Mouse (Mus musculus): ENCODE data around the gene Nme7. TPM values are rescaled to one million over a fixed set of nuclear protein-coding genes. Genes with fewer than 3 reads are reported as not detected.

Nme7 gene
- polyA plus RNA-seq, 1 experiment = 10.7 TPM

DNA sequence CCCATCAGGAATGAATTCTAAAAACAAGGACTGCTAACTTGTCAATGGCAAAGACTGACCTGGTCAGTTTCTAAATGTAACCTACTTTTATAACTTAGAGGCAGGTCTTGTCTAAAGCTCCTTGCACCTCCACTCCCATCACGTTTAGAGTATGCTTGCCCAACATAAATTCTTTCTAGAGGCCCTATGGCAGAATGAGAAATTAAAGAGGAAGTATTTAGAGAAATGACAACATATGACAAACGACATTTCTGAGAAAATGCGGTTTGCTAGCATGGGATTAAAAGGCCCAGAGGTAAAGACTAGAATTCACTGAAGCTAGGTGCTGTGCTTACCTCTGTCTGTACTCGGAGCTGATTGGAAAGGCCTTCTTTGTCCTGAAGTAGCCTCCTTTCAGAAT lies 2.0 kb upstream of the Nme7 start:
- H3K36me3 ChIP-seq (ENCODE audit: control insufficient read depth, insufficient read depth) = peaks cover 37% of the 10 kb centered on the region
- H3ac ChIP-seq (ENCODE audit: control insufficient read depth, insufficient read length) = no peak overlapping the region
- TF ChIP-seq REST (IDR thresholded peaks at IDR 0.05; ENCODE audit: insufficient read depth, insufficient read length) (no peak), POLR2A (IDR thresholded peaks at IDR 0.05; ENCODE audit: insufficient read length, low read depth) (no peak), E2F4 (IDR thresholded peaks at IDR 0.05; ENCODE audit: insufficient read depth) (no peak), CEBPB (IDR thresholded peaks at IDR 0.05; ENCODE audit: insufficient read depth, poor library complexity, severe bottlenecking) (no peak), USF1 (IDR thresholded peaks at IDR 0.05; ENCODE audit: low read depth) (no peak), TCF12 (IDR thresholded peaks at IDR 0.05; ENCODE audit: insufficient read depth, poor library complexity, severe bottlenecking) (no peak), MYOD1 (IDR thresholded peaks at IDR 0.05; ENCODE audit: control insufficient read depth in 1 of 3, insufficient read length in 2 of 3, low read depth in 2 of 3) (no peak), SRF (IDR thresholded peaks at IDR 0.05; ENCODE audit: control insufficient read depth, insufficient read length, low read depth) (no peak), MAX (IDR thresholded peaks at IDR 0.05; ENCODE audit: low read depth) (no peak), POLR2AphosphoS2 (IDR thresholded peaks at IDR 0.05; ENCODE audit: insufficient read length, low read depth) (no peak), MYOG (IDR thresholded peaks at IDR 0.05; ENCODE audit: control insufficient read depth in 1 of 3, insufficient read depth in 1 of 3, insufficient read length in 2 of 3, low read depth in 2 of 3) (no peak), TCF3 (IDR thresholded peaks at IDR 0.05; ENCODE audit: insufficient read length, low read depth) (no peak)
- H3K27me3 ChIP-seq (ENCODE audit: control insufficient read depth, insufficient read depth, insufficient read length) = no peaks in the 10 kb centered on the region
- no peak overlapping the region for H3K4me3 ChIP-seq
- no peak overlapping the region for H3K4me2 ChIP-seq (ENCODE audit: low read depth)
- H3K79me2 ChIP-seq (ENCODE audit: control insufficient read depth, insufficient read depth) = peaks cover 19% of the 10 kb centered on the region

DNA sequence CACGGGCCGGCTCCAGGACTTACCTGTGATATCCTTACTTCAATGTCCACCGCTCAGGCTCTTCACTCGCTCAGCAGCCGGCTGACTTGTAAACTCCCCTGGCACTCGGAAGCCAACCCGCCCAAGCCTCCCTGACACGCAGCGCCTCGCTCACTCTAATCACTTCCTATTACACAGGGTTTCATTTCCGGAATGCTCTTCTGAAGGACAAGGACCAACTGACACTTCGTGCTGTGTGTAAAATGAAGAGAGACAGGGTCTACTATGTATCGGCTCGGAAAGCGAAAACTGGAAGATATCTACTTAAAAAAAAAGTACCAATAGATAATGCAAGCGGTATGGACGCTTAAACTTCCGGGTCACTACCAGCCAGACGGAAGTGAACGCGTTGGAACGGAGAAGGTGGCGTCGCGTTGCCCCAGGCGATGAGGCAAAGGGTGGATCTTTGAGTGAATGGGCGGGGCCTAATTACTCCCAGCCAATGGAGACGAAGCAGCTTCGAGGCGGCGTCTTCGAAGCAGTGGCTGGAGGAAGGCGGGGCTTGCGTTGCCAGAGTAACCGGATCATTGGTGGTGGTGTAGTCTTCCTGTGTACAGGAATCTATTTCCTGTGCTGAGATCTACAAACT lies 3.3 kb downstream of the Nme7 start, which contains the start of gene Blzf1:
Gene Blzf1, minus strand, starts transcription at position 366 of the 628 bp plus-strand sequence.
- TF ChIP-seq POLR2A (IDR thresholded peaks at IDR 0.05; ENCODE audit: insufficient read length, low read depth) (peak; percentile 73), MYOD1 (IDR thresholded peaks at IDR 0.05; ENCODE audit: control insufficient read depth in 1 of 3, insufficient read length in 2 of 3, low read depth in 2 of 3) (no peak), SRF (IDR thresholded peaks at IDR 0.05; ENCODE audit: control insufficient read depth, insufficient read length, low read depth) (no peak), TCF12 (IDR thresholded peaks at IDR 0.05; ENCODE audit: insufficient read depth, poor library complexity, severe bottlenecking) (no peak), POLR2AphosphoS2 (IDR thresholded peaks at IDR 0.05; ENCODE audit: insufficient read length, low read depth) (peak; percentile 66), CEBPB (IDR thresholded peaks at IDR 0.05; ENCODE audit: insufficient read depth, poor library complexity, severe bottlenecking) (0 out of 2 replicates have a peak, but pooled peaks have one; percentile 27), MYOG (IDR thresholded peaks at IDR 0.05; ENCODE audit: control insufficient read depth in 1 of 3, insufficient read depth in 1 of 3, insufficient read length in 2 of 3, low read depth in 2 of 3) (no peak), MAX (IDR thresholded peaks at IDR 0.05; ENCODE audit: low read depth) (no peak), REST (IDR thresholded peaks at IDR 0.05; ENCODE audit: insufficient read depth, insufficient read length) (no peak), USF1 (IDR thresholded peaks at IDR 0.05; ENCODE audit: low read depth) (no peak), E2F4 (IDR thresholded peaks at IDR 0.05; ENCODE audit: insufficient read depth) (peak; percentile 81), TCF3 (IDR thresholded peaks at IDR 0.05; ENCODE audit: insufficient read length, low read depth) (no peak)
- Histone ChIP-seq H3K79me2 (ENCODE audit: control insufficient read depth, insufficient read depth) (peaks cover 19% of the 10 kb centered on the region), H3ac (ENCODE audit: control insufficient read depth, insufficient read length) (peak within 1 kb of the TSS; percentile 39), H3K36me3 (ENCODE audit: control insufficient read depth, insufficient read depth) (peaks cover 3% of the 10 kb centered on the region), H3K4me3 (peak within 1 kb of the TSS; percentile 88), H3K27me3 (ENCODE audit: control insufficient read depth, insufficient read depth, insufficient read length) (no peaks in the 10 kb centered on the region), H3K4me2 (ENCODE audit: low read depth) (peak within 1 kb of the TSS; percentile 75)

DNA sequence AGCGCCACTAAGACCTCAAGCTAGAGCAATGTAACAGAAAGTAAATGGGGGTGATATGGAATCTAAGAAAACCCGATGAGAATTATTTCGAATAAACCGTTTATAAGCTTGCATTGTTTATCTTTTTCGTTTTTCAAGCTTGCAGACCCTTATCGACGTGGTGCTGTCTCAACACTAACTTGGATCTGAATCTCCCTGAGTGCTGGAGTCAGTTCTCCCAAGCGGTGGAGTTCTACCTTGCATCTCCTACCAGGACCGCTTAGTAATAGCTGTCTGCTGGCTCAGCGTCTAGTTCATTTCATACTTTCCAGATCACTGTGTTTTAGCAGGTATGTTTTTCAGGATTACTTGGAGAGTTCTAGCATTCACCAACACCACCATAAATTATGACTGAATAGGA lies 4.0 kb downstream of the Nme7 start:
- no peaks in the 10 kb centered on the region for H3K27me3 ChIP-seq (ENCODE audit: control insufficient read depth, insufficient read depth, insufficient read length)
- H3K36me3 ChIP-seq (ENCODE audit: control insufficient read depth, insufficient read depth) = no peaks in the 10 kb centered on the region
- no peak overlapping the region for H3ac ChIP-seq (ENCODE audit: control insufficient read depth, insufficient read length)
- peak overlapping the region; percentile 75 for H3K4me2 ChIP-seq (ENCODE audit: low read depth)
- peak overlapping the region; percentile 88 for H3K4me3 ChIP-seq
- TF ChIP-seq POLR2AphosphoS2 (IDR thresholded peaks at IDR 0.05; ENCODE audit: insufficient read length, low read depth) (no peak), MAX (IDR thresholded peaks at IDR 0.05; ENCODE audit: low read depth) (no peak), MYOD1 (IDR thresholded peaks at IDR 0.05; ENCODE audit: control insufficient read depth in 1 of 3, insufficient read length in 2 of 3, low read depth in 2 of 3) (no peak), TCF12 (IDR thresholded peaks at IDR 0.05; ENCODE audit: insufficient read depth, poor library complexity, severe bottlenecking) (no peak), REST (IDR thresholded peaks at IDR 0.05; ENCODE audit: insufficient read depth, insufficient read length) (no peak)
- peaks cover 19% of the 10 kb centered on the region for H3K79me2 ChIP-seq (ENCODE audit: control insufficient read depth, insufficient read depth)

DNA sequence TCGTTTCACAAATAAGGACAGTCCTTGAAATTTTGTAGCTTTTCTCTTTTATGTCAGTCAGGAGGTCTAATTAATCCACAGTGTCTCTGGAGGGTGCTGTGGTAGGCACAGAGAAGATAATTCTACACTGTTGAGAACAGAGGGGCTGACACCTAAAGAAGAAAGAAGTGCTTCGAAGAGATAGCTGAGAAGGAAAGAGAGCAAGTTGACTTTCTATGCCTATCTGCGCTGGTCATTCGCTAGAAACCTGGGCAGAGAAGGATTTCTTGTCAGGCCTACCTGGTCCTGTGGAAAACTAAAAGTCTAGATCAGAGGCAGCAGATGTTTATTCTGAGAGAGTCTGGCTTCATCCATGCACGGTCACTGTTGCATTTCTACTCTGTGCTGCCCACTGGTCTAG lies 10.2 kb downstream of the Nme7 start:
- no peaks in the 10 kb centered on the region for H3K79me2 ChIP-seq (ENCODE audit: control insufficient read depth, insufficient read depth)
- no peak overlapping the region for H3K4me3 ChIP-seq
- H3K36me3 ChIP-seq (ENCODE audit: control insufficient read depth, insufficient read depth) = peaks cover 3% of the 10 kb centered on the region
- no peak overlapping the region for H3ac ChIP-seq (ENCODE audit: control insufficient read depth, insufficient read length)
- no peaks in the 10 kb centered on the region for H3K27me3 ChIP-seq (ENCODE audit: control insufficient read depth, insufficient read depth, insufficient read length)
- TF ChIP-seq REST (IDR thresholded peaks at IDR 0.05; ENCODE audit: insufficient read depth, insufficient read length) (no peak), SRF (IDR thresholded peaks at IDR 0.05; ENCODE audit: control insufficient read depth, insufficient read length, low read depth) (no peak), MAX (IDR thresholded peaks at IDR 0.05; ENCODE audit: low read depth) (no peak), USF1 (IDR thresholded peaks at IDR 0.05; ENCODE audit: low read depth) (no peak), TCF3 (IDR thresholded peaks at IDR 0.05; ENCODE audit: insufficient read length, low read depth) (no peak), POLR2AphosphoS2 (IDR thresholded peaks at IDR 0.05; ENCODE audit: insufficient read length, low read depth) (no peak), CEBPB (IDR thresholded peaks at IDR 0.05; ENCODE audit: insufficient read depth, poor library complexity, severe bottlenecking) (no peak), E2F4 (IDR thresholded peaks at IDR 0.05; ENCODE audit: insufficient read depth) (no peak), MYOG (IDR thresholded peaks at IDR 0.05; ENCODE audit: control insufficient read depth in 1 of 3, insufficient read depth in 1 of 3, insufficient read length in 2 of 3, low read depth in 2 of 3) (no peak), MYOD1 (IDR thresholded peaks at IDR 0.05; ENCODE audit: control insufficient read depth in 1 of 3, insufficient read length in 2 of 3, low read depth in 2 of 3) (no peak), POLR2A (IDR thresholded peaks at IDR 0.05; ENCODE audit: insufficient read length, low read depth) (no peak), TCF12 (IDR thresholded peaks at IDR 0.05; ENCODE audit: insufficient read depth, poor library complexity, severe bottlenecking) (no peak)
- no peak overlapping the region for H3K4me2 ChIP-seq (ENCODE audit: low read depth)

Measured in myocyte (in vitro differentiated cells).